Mouse (Mus musculus): ENCODE measurements at regions not wholly inside any gene's neighbourhood (a gene's known extent, or its start where the extent isn't known, plus 50 kb on each side); places are given as distances from the start of the nearest gene placed in this dataset.
A peak's percentile ranks its signal among the peaks of the same experiment; 100 is the strongest.
"Not testable (repeated sequence)": the region's sequence is repeated elsewhere in the genome, so short reads cannot be mapped to it uniquely, and the experiment has no call there.

GRCm38 (mm10) chr12:48387724-48388123, 994.7 kb upstream of the Foxg1 start:
- DNase-seq (ENCODE audit: low spot score in 2 of 2): no peak

GRCm38 (mm10) chr12:48388192-48388812, 994.2 kb upstream of the Foxg1 start:
- DNase-seq (ENCODE audit: low spot score in 2 of 2): no peak

DNA sequence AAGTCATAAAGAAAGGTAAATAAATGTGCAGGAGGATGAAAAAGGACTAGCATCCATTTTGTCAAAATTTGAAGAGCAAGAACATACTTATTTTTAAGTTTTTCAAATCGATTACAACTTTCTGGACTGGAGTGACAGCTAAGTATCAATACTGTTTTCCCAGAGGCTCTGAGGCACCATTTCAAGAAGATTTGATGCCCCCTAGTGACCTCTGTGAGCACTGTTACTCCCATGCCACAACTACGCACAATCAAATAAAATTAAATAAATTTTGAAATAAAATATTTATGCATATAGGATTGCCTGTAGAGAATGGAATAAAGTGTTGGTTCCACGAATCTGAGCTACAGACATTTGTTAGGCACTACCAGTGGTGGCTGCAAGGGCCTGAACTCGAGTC, 991.5 kb upstream of the Foxg1 start:
- DNase-seq (ENCODE audit: low spot score in 2 of 2): no peak

DNA sequence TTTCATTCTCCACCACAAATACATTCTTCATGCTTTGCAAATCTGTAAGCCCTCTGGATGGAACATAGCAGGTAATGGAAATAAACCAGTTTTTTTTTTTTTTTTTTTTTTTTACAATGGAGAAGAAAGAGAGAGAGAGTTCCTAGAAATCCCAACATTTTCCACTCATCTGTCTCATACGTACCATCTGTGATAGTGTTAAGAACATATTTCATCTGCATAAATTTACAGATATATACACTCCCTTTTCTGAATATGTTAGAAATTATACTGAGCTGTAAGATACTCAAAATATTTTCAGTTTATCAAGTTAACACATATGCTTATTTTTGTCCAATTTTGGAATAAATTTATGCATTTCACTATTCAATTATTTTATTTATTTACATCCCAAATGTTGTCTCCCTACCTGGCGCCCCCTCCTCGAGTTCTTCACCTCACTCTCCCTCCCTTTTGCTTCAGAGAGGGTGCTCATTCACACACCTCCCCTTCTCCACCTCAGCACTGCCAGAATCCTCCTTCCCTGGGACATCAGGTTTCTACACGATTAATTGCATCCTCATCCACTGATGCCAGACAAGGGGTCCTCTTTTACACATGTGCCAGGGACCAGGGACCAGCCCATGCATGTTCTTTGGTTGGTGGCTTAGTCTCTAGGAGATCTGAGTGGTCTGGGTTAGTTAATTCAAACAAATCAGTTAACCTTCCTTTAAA, 943.0 kb upstream of the Foxg1 start:
- DNase-seq (ENCODE audit: low spot score in 2 of 2): no peak

DNA sequence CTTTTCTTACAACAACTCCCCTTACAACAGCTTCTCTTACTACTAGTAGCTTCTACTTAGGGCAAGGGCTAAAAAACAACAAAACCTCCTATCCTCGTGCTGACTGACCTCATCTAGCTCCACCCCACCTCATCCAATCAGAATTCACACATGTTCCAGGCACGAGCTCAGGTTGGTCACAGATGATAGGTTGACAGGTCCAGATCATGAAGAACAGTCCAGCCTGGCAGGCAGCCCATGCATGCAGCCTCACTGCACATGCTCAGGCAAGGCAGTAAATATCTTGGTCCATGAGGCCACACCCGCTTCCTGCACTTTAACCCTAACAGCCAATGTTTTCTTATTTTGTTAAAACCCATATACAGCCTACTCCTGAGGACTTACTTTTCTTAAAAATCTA, 933.7 kb upstream of the Foxg1 start:
- DNase-seq (ENCODE audit: low spot score in 2 of 2): not testable (repeated sequence)

- no peak for DNase-seq (ENCODE audit: low spot score in 2 of 2)
Observed at GRCm38 (mm10) chr12:48462392-48462791, 920.1 kb upstream of the Foxg1 start.

DNA sequence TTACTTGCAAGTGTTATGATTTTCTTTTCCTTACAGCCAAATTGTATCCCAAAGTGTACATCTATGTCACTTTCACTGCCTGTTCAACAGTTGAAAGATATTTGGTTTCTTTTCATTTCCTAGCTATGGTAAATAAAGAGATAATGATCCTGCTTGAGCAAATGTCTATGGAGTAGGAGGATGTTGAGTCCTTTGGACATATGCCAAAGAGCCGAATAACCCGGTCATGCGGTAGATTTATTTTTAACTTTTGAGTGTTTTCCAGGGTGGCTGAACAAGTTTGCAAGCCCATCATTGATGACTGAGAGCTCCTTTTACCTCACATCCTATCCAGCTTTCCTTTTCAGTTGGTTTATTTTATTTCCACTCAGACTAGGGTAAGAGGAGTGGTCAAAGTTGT, 881.7 kb upstream of the Foxg1 start:
- DNase-seq (ENCODE audit: low spot score in 2 of 2): no peak

DNA sequence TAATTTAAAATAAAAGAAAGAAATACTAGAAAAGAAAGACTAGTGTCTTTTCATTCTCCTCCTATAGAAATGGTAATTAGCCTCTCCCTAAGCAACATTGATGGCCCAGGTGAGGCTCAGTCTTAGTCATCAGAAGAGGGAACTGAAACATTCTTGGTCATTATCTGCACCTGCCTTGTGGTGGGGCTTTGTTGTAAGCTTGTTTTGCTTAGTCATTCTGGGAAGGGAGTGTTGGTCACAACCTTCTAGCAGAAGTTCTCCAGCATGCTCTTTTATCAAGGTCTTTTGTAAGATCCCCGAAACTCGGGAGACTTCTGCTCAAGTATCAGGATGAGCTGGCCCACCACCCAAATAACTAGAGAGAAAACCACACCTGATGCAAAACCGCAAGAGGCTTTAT, 870.9 kb upstream of the Foxg1 start:
- DNase-seq (ENCODE audit: low spot score in 2 of 2): no peak

DNA sequence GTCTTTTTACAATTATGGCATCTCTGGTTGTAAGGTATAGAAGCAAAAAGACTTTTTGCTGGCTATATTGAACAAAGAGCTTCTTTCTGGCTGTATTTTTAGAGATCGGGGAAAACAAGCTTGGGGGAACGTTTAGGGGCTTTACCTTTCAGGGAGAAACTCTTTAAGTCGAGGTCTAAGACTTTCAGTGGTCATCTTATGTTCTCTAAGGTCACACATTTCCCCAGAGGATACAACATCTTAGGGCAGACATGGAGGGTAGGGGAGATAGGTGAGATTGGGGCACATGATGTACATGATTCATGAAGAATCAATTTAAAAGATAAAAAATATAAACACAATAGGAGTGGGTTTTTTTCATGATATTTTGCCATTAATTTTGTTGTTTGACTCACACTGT, 870.2 kb upstream of the Foxg1 start:
- no peak for DNase-seq (ENCODE audit: low spot score in 2 of 2)

DNA sequence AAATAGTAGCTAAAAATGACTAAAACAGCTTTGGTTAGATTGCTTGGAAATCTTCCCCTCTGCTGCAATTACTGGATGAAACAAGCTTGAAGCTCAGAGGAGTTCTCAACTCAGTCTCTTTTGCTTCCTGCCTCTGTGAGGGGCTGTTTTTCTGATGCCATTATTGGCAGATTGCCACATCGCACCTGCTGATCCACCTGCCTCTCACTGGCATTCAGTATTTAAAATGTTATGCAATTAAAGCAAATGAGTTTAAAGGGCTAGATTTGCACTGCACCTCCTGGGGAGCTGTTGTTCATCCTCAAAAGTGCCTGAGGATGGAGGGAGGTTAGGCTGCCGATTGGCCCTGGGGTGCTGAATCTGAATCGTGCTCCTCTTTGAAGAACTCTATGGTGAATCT, 860.5 kb upstream of the Foxg1 start:
- DNase-seq (ENCODE audit: low spot score in 2 of 2): no peak

- DNase-seq (ENCODE audit: low spot score in 2 of 2): peak in 1 of 2 experiments; percentile 2
Observed at GRCm38 (mm10) chr12:48559690-48560089, 822.8 kb upstream of the Foxg1 start.

GRCm38 (mm10) chr12:48604401-48605197, 777.9 kb upstream of the Foxg1 start:
- no peak for DNase-seq (ENCODE audit: low spot score in 2 of 2)

DNA sequence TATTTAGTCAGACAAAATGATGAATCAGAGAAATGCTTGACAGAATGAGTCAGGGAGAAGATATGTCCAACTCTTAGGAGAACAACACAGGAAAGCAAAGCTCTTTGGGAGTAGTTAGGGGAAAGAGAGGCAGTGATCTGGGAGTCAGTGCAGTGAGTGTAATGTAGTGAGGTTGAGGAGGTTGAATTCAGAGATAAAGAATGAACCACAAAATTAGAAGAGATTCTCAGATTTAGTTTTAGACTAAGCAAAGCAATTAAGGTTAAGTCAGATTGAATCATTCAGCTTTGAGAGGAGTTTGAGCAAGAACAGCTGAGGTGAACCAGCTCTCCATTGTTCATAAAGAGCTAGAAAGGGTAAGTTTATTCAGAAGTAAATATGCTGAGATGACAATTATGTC, 777.0 kb upstream of the Foxg1 start:
- DNase-seq (ENCODE audit: low spot score in 2 of 2): no peak

DNA sequence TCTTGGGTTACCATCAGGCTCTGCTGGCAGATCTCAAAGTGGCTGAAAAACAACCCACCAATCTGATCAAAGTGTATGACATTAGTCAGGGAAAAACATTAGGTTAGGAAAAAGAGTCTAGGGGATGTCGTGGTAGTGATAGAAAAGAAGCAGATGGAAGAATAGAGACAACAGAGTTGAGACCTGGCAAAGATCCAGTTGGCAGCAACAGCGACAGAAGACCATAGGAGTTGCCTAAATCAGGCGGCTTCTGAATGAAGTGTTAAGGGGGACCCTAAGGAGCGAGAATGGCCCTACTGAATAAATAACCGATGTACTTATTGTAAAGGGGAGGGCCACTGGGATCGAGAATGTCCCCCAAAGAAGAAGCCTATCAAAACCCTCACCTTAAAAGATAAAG, 773.1 kb upstream of the Foxg1 start:
- no peak for DNase-seq (ENCODE audit: low spot score in 2 of 2)

DNA sequence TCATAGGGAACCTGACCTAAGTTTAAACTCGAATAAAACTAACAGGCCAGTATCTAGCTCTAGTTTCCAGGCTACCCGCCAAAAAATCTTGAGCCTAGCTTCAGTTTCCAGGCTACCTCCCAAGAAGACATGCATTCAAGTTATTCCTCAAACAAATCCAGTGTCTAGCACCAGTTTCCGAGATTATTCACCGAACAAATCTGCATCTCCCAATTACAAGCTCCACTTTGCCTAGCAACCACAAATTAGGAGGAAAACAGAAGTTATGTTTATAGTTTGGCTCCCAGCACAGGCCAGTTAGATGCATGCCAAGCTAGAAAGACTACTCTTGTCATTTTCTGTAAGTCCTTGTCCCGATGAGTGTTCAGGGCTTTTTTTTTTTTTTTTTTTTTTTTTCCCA, 770.4 kb upstream of the Foxg1 start:
- no peak for DNase-seq (ENCODE audit: low spot score in 2 of 2)

DNA sequence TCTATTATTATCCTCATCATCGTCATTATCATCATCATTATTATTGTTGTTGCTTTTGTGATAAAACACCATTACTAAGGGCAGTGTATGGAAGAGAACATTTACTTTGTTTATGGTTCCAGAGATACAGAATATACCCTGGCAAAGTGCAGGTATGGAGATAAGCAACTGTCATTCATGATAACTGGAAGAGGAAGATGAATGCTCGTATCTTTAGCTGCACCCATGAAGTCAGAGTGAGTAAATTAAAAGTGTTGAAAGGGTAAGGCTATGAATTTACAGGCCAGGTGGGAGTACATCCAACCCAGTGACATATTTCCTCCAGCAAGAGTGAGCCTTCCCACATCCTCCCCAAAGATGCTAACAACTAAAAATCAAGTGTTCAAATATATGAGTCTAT, 766.1 kb upstream of the Foxg1 start:
- no peak for DNase-seq (ENCODE audit: low spot score in 2 of 2)

GRCm38 (mm10) chr12:48633559-48633958, 748.9 kb upstream of the Foxg1 start:
- no peak for DNase-seq (ENCODE audit: low spot score in 2 of 2)

- no peak for DNase-seq (ENCODE audit: low spot score in 2 of 2)
Observed at GRCm38 (mm10) chr12:48634671-48635241, 747.7 kb upstream of the Foxg1 start.

GRCm38 (mm10) chr12:48641974-48642373, 740.5 kb upstream of the Foxg1 start:
- no peak for DNase-seq (ENCODE audit: low spot score in 2 of 2)

DNA sequence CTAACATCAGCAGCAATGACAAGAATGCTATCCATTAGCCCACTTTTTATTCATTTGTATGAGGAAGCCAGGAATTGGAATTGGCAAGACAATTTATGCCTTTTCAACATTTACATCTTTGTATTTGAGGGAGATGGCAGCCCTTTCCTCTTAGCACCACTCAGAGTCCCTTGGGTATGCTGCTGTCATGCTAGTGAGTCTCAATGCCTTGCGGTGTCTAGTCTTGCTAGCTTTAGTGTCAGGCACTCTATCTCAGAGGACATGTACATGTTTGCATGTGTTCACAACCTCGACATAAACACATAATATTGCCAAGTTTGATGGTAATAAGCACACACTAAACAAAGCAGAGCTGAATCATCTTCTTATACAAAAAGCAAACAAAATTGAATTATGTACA, 737.3 kb upstream of the Foxg1 start:
- DNase-seq (ENCODE audit: low spot score in 2 of 2): no peak

GRCm38 (mm10) chr12:48645910-48646309, 736.5 kb upstream of the Foxg1 start:
- DNase-seq (ENCODE audit: low spot score in 2 of 2): no peak

DNA sequence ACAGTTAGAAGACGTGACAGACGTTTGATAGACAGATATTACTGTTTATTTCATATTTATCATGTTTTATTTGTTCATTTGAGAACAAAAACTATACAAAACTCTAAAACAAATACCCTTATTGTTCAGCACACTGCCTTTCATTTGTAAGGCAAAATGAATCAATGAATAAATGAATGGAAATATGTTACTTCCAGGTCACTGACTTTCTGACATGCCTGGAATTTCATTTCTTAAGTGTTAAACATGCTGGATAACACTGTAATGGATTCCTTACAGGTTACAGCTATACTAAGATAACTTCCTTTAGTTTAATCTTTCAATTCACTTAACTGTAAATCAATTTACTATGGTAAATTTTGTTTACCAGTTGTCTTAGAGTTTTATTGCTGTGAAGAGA, 707.3 kb upstream of the Foxg1 start:
- no peak for DNase-seq (ENCODE audit: low spot score in 2 of 2)

DNA sequence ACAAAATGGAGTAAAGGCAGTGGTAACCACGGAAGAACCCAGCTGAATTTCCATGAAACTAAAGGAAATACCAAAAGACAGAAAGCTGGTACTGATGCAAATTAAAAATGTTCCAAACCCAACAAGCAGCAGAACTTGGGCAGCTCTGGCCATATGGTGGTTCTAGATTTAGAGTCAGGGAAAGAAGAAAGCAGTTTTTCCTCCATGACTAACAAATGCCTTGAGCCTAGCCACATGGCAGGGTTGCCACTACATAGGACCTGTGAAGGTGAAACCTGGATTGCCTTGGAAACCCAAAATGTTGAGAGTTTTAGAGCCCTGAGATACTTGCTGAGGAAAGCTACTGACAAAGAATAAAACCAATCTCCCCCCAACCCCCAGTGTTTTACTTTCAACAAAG, 701.5 kb upstream of the Foxg1 start:
- DNase-seq (ENCODE audit: low spot score in 2 of 2): no peak

All from urinary bladder, adult 18-20 months (tissue).